8 mouse cellular contexts compared by ENCODE assay signal in the genomic region with DNA sequence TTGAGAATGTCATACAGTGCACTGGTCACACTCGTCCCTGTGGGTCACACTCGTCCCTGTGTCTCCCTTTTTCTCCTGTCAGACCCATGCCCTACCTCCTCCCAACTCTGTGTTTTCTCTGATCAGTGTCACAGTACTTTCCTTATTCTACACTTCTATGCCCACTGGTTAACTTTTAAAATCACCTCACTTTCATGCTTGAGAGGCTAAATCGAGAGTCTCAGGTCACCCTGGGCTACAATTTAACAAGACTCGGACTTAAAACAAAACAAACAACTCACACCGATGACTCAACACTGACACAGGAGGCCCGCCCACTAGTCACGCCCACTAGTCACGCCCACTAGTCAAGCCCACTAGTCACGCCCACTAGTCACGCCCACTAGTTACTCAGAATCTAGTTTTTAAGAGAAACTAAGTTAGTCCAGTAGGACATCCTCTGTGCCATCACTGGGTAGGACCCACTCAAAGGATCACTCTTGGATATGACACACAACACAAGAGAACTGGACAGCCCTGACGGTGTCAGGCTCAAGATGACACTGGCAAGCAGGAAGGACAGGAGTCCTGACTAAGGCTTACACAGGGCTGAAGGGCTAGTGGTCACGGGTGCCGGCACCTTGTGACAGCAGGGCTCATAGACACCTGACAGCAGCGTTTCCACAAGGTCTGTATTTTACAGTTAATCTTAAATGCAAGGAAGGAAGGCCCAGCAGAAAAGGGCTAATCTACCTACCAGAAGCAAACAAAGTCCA. TPM values are rescaled to one million over a fixed set of nuclear protein-coding genes. Genes with fewer than 3 reads are reported as not detected.
DNase-seq lines count a peak whose midpoint lies in the region; ATAC-seq lines count a peak whose summit lies in the region.
"Had no signal": no experiment of that assay in that cellular context is flagged by ENCODE, and none has a peak within 500 bp of the region (broad histone marks: within the 10 kb centered on the region; RNA-seq: fewer than 3 reads in every experiment).

No protein-coding gene starts in this region.

- ATAC-seq in inflammation-experienced regulatory T-cells, adult 6 months, result no peak

- peak; percentile 52 for DNase-seq in CD4-positive helper T cell, adult 2 months (ENCODE audit: low read depth, low spot score)
- DNase-seq in adrenal gland, adult 2 months, result peak; percentile 83
- peak; percentile 95 for DNase-seq in kidney, adult 9 months
- peak; percentile 48 to 55 for DNase-seq in lung, postnatal 4 days
- DNase-seq in cerebellum, adult 8-10 months, result no peak
- DNase-seq in neural tube, embryonic 10.5 days (ENCODE audit: extremely low spot score, low spot score), result no peak

RNA-seq across cellular contexts. Expression of gene Gm5475, which starts 10.9 kb away (rescaled TPM):
- total RNA-seq in adrenal gland, adult 2 months (2021), result not detected
- 0.06 and 0.19 TPM in 2 replicates for polyA plus RNA-seq in adrenal gland, adult 2 months (2012; rRNA removed)
- under 1 TPM in 2 of 3 experiments, not detected in 1; 0.26 to 0.49 TPM for polyA plus RNA-seq in inflammation-experienced regulatory T-cells, adult 6 months (2017; shearing (Covaris generic))

RNA-seq across cellular contexts. Expression of gene Slc11a2, which starts 13.8 kb away (rescaled TPM):
- 100 to 1,000 TPM; 116 to 132 TPM for total RNA-seq in adrenal gland, adult 2 months (2021)
- polyA plus RNA-seq in adrenal gland, adult 2 months (2012; rRNA removed), result 55.2 and 65.0 TPM in 2 replicates
- 10 to 100 TPM; 20.5 to 30.5 (median 26.7) TPM for polyA plus RNA-seq in inflammation-experienced regulatory T-cells, adult 6 months (2017; shearing (Covaris generic))

RNA-seq across cellular contexts. Expression of gene Higd1c, which starts 46.8 kb away (rescaled TPM):
- total RNA-seq in adrenal gland, adult 2 months (2021), result under 1 TPM in 1 of 2 experiments, not detected in 1; 0.69 TPM
- polyA plus RNA-seq in adrenal gland, adult 2 months (2012; rRNA removed), result 0.28 TPM in 1 of 2 replicates, not detected in the other
- polyA plus RNA-seq in inflammation-experienced regulatory T-cells, adult 6 months (2017; shearing (Covaris generic)), result not detected
- polyA plus RNA-seq: embryonic facial prominence, embryonic 15.5 days had no signal

RNA-seq across cellular contexts. Expression of gene Letmd1, which starts 57.7 kb away (rescaled TPM):
- 100 to 1,000 TPM; 172 to 181 TPM for total RNA-seq in adrenal gland, adult 2 months (2021)
- 118 and 132 TPM in 2 replicates for polyA plus RNA-seq in adrenal gland, adult 2 months (2012; rRNA removed)
- polyA plus RNA-seq in inflammation-experienced regulatory T-cells, adult 6 months (2017; shearing (Covaris generic)), result 10 to 100 TPM; 24.6 to 58.8 (median 54.5) TPM

RNA-seq across cellular contexts. Expression of gene Mettl7a2, which starts 58.1 kb away (rescaled TPM):
- total RNA-seq in adrenal gland, adult 2 months (2021), result 1 to 10 TPM in 1 of 2 experiments, under 1 TPM in 1; 0.78 to 3.6 TPM
- polyA plus RNA-seq in adrenal gland, adult 2 months (2012; rRNA removed), result not detected in 2 replicates
- not detected for polyA plus RNA-seq in inflammation-experienced regulatory T-cells, adult 6 months (2017; shearing (Covaris generic))
- polyA plus RNA-seq: embryonic facial prominence, embryonic 15.5 days had no signal

Comparison
In these comparisons a context has a peak if more than half of its experiments do, and no peak if none do; other contexts are left out.
1. DNase-seq: peak in CD4-positive helper T cell, adult 2 months (single experiment), adrenal gland, adult 2 months (single experiment), kidney, adult 9 months (single experiment) and lung, postnatal 4 days (2 of 2); none in cerebellum, adult 8-10 months (single experiment) and neural tube, embryonic 10.5 days (single experiment).